ENCODE assay signal across 9 mouse cellular contexts in genomic region chr2:142731778-142732092, GRCm38 (mm10).
DNase-seq lines count a peak whose midpoint lies in the region; ATAC-seq and TF ChIP-seq lines count a peak whose summit lies in the region.
"Had no signal": no experiment of that assay in that cellular context is flagged by ENCODE, and none has a peak within 500 bp of the region (broad histone marks: within the 10 kb centered on the region; RNA-seq: fewer than 3 reads in every experiment).

No protein-coding gene starts in this region.

- no peak overlapping the region for H3K4me2 ChIP-seq in kidney, embryonic 14.5 days (replicated peaks; ENCODE audit: low read depth, low read length)

- TF ChIP-seq EP300 in heart, adult 2 months (IDR thresholded peaks at IDR 0.05; ENCODE audit: insufficient read depth, low read depth, low read length), result no peak

- H3K27me3 ChIP-seq in heart, adult 2 months (ENCODE audit: control insufficient read depth, insufficient read depth, low read length), result no peaks in the 10 kb centered on the region
- no peaks in the 10 kb centered on the region for H3K27me3 ChIP-seq in kidney, embryonic 14.5 days (ENCODE audit: control insufficient read depth, insufficient read depth, low read length)

- ATAC-seq in megakaryocyte-erythroid progenitor cell, adult 5-6 weeks (replicated peaks; ENCODE audit: low FRiP score, low TSS enrichment, poor library complexity, severe bottlenecking), result no peak
- ATAC-seq in kidney, embryonic 14.5 days (ENCODE audit: low FRiP score, low TSS enrichment), result no peak

- peaks cover 3% of the 10 kb centered on the region for H3K36me3 ChIP-seq in heart, adult 2 months (ENCODE audit: control insufficient read depth, insufficient read depth, low read length)
- no peaks in the 10 kb centered on the region for H3K36me3 ChIP-seq in kidney, embryonic 14.5 days (ENCODE audit: control insufficient read depth, insufficient read depth, low read length)

- WGBS in heart, adult 2 months, result 35% methylated on average over 1 of the region's 1 CpGs
- WGBS in kidney, embryonic 14.5 days, result 85% methylated on average over 1 of the region's 1 CpGs

- H3K9me3 ChIP-seq in kidney, embryonic 14.5 days (ENCODE audit: control insufficient read depth, low read length), result no peaks in the 10 kb centered on the region

- H3K27ac ChIP-seq in heart, adult 2 months, result no peak overlapping the region
- H3K27ac ChIP-seq in kidney, embryonic 14.5 days (ENCODE audit: low read depth, low read length), result no peak overlapping the region

- no peaks in the 10 kb centered on the region for H3K79me2 ChIP-seq in heart, adult 2 months (replicated peaks; ENCODE audit: control insufficient read depth, insufficient read depth, low read length)

- no peak overlapping the region for H3K4me3 ChIP-seq in heart, adult 2 months
- H3K4me3 ChIP-seq in kidney, embryonic 14.5 days (ENCODE audit: low read length), result no peak overlapping the region
- H3K4me3 ChIP-seq: erythroblast, embryonic 14.5 days had no signal

- TF ChIP-seq POLR2A in heart, adult 2 months (IDR thresholded peaks at IDR 0.05; ENCODE audit: insufficient read depth, low read depth, low read length), result no peak

- peak; percentile 3 to 6 for DNase-seq in kidney, adult 8-10 months
- no peak for DNase-seq in kidney, adult 11 months
- peak; percentile 82 for DNase-seq in cerebellum, adult 9-11 months
- DNase-seq in heart, adult 2 months, result peak; percentile 37 to 68
- peak; percentile 79 to 85 for DNase-seq in left cerebral cortex, adult 18-20 months (ENCODE audit: low spot score in 2 of 2)
- DNase-seq in ovary, postnatal 36 days (ENCODE audit: low spot score), result peak; percentile 58

- no peak overlapping the region for H3K9ac ChIP-seq in heart, adult 2 months (ENCODE audit: low read depth, low read length)
- H3K9ac ChIP-seq in kidney, embryonic 14.5 days (ENCODE audit: low read depth, low read length), result no peak overlapping the region

- H3K4me1 ChIP-seq in heart, adult 2 months (ENCODE audit: control insufficient read depth, insufficient read depth, low read length), result peaks cover 4% of the 10 kb centered on the region
- H3K4me1 ChIP-seq in kidney, embryonic 14.5 days (ENCODE audit: control insufficient read depth, insufficient read depth, low read length), result no peaks in the 10 kb centered on the region

- no peak for TF ChIP-seq CTCF in heart, adult 2 months (IDR thresholded peaks at IDR 0.05)

- intact Hi-C loops in heart, adult 2 months (cut with DNase I), result no loop called here
